Mouse (Mus musculus) spleen, adult 18-20 months (tissue): ENCODE measurements around the gene Jchain.
"Not testable (repeated sequence)": the region's sequence is repeated elsewhere in the genome, so short reads cannot be mapped to it uniquely, and the experiment has no call there.

ENCODE experiments used
- DNase-seq, 2 experiments: peaks; one replicate each; pipeline ENCODE4 v3.0.0; 2022; ENCODE audit warnings: mixed read lengths in 2 of 2

Gene Jchain

DNA sequence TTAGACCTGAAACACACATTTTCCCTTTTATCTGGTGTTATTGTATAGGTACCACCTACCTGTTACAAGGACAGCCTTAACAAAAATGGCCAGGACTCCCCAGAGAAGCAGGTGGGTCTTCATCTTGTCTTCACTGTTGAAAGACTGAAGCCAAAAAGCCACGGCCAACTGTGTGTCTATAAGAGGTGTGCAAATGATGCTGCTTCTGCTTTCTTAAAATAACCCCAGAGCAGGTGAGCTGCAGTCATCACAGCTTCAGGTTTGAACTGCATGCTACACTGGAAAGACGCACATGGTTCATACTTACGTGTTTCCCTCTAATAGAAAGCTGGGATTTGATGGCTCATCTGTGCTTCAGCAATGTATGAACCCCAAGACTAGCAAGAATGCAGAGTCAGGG, at the start of gene Jchain:
TSS of gene Jchain (minus strand) at position 235 of the 400 bp plus-strand sequence.
- no peak for DNase-seq

DNA sequence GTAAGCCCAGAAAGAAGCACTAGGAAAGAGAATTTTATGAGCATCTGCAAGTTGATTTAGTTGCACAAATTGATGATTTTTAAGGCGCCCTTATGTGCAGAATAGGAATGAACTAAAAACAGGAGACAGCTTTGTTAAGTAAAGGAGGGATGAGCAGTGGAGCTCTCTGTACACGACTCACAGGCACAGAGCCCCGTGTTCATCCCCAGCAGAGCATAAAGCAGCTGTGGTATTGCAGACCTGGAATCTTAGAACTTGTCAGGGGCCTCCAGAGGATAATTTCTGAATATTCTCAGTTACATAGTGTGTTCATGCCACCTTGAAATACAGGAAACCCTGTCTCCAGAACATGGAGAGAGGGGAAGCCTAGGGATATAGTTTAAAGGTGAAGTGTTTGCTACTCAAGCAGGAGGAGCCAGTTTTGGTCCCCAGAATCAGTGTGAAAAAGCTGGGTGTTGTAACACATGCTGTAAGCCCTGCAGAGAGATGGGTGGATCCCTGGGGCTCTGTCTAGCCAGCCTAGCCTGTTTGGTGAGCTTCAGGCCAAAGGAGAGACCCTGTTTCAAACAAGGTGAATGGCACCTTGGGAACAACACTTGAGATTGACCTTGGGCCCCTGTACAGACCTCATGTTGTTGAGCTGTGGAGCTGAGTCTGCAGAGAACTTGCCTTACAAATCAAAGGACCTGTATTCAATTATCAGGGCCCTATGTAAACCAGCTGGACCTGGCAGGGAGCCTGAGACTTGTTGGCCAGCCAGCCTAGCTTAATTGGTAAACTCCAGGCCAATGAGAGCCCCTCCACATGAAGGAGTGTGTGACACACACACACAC, 48.0 kb upstream of the Jchain start:
- no peak for DNase-seq

DNA sequence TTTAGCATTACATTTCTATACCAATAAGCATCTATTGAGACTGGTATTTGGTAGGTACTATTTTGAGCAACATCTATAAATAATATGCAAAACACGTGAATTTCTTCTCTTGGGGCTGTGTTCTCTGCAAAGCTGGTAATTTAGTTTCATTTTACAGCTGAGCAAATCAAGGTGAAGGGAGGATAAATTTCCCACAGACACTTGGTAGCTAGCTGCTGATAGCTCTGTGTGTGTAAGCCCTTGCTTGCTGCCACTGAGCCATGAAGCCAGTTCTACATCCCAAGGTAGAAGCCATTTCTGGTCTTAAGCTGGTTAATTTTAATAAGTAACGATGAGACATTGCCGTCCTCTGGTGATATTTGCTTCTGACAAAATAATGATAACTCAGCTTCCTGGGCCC, 47.1 kb upstream of the Jchain start:
- no peak for DNase-seq

DNA sequence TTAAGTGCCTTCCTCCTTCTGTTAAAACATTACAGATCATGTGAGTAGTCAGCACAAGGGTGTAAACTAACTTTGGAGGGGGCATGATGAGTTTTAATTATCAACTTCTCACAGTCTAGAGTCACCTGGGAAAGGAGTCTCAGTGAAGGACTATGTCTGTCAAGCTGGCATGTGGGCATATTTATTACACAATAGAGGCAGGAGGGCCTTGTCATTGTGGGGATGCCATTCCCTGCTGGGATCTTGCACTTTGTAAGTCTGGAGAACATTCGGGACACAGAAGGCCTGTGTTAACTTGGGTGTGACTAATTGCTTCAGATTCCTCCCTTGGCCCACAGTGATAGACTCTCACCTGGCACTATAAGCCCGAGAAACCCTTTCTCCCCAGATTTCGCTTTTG, 41.9 kb upstream of the Jchain start:
- DNase-seq = no peak

DNA sequence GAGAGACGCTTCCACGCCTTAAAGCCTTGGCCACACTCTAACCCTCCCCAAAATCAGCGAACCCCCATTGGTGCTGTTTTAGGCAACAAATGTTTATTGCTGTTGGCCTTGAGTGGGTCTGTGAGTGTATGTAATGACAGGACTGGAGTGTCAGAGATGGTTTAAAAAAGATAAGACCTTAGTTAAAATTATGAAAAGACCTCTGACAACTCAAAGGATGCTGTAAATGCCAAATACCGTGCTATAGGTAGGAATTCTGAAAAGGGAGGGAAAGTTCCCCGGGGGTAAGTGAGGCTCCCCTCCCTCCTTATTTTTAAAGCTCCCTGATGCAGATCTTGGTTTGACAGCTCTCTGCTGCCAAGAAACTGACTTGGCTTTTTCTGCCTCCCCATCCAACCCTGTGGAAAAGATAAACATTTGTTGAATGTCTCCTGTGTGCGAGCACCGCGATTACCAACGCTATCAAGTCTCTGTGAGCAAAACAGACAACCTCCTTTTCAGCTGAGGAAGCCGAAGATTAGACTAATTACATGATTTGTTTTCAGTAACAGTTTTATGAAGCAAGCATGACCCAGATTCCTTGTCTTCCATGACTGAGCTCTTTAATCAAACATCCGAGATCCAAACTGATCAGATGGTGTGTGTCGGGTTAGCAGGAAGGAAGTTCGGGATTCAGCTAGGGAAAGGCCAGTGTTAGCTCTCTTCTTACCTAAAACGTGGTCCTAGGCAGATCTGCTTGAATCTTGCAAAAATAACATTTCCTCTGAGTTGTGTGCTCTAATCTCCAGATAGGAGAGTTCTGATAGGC, 38.5 kb upstream of the Jchain start:
- no peak for DNase-seq

DNA sequence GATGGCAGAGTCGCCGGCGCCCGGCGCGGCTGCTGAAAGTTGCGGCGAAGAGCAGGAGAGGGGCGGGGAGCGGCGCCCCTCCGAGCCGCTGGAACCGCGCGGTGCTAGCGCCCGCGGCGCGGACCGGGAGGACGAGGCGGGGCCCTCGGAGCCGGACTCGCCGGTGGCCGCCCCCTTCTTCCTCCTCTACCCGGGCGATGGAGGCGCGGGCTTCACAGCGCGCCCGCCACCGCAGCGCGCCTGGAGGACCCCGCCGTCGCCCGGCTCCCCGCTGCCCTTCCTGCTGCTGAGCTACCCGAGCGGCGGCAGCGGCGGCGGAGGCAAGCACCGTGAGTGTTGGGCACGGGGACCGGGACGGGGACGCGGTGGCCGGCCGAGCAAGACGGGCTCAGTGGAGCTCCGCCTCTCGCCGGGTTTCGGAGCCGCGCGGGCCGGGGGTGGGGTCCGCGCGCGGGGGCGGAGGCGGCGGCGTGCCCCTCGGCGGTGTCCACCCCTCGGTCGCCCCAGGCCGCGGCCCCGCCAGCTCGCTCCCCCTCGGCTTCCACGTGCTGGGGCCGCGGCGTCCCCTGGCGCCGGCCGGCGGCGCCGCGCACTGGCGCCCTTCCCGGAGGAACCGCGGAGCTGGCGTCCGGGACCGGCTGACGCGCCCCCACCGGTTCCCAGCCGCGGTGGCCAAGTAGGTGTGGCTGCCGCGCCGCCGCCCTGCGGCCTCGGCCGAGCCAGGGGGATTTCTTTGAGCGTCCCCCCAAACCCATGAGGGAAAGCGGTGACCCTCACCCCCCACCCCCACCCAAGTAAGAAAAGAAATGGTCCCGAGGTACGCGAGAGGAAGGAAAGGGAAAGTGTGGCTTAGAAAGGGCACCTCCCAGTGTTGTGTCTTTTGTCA, 37.7 kb upstream of the Jchain start:
- peak; percentile 51 to 59 for DNase-seq

DNA sequence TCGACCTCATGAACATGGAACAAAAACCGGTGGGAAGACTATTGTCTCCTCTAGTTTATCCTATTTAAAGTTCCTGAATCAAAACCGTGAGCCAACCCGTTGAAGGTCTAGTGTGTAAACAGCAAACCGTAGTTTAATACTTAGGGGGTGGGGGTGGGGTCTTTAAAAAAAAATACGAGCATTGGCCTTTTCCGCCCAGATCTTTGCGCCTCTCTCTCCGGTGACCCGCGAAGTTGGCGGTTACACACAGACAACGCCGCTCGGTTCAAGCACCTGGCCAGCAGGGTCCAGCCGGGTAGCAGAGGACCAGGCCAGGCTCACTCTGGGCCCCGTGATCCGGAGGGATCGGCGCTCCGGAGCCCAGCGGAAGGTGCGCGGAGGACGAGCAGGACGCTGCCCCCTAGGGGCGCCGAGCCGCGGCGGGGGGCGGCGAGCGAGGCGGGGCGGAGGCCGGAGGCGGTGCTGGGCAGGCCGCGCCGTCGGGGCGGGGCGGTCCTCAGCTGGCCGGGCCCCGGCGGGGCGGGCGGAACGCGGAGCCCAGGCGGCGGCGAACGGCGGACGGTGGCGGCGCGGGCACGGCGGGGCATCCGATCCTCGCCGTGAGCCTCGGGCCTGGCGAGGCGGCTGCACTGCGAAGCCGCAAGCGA, 36.9 kb upstream of the Jchain start, which contains the start of gene Rufy3:
TSS of gene Rufy3 (plus strand) at position 540 of the 647 bp plus-strand sequence.
- DNase-seq = peak; percentile 81 to 92

DNA sequence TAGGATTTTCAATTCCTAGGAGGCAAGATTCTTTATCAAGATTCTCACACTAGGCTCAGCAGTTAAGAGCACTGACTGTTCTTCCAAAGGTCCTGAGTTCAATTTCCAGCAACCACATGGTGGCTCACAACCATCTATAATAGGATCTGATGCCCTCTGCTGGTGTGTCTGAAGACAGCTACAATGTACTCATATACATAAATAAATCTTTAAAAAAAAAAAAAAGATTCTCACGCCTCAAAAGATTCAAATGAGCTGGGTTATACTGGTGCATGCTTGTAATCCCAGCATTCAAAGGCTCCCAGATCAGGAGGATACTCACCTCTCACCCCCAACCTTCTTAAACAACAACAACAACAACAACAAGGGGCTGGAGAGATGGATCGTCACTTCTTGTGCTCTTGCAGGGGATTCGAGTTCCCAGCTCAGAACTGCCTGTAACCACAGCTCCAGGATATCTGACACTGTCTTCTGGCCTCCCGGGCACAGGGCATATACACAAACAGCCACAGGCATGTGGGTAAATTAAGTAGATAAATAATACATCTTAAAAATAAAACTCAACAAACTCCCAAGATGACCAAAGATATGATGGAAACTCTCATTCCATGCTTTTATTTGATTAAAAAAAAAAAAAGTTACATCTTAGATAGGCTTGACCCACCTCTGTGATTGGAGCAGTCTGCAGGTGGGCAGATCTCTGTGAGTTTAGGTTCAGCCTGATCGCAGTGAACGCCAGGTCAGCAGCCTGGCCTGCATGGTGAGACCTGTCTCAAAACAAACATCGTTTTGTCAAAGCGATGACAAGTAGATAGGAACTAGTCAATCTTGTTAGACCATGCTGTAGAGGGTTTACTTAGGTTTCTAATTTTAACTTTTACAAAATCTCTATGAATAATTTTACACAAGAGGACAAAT, 35.4 kb upstream of the Jchain start:
- no peak for DNase-seq

DNA sequence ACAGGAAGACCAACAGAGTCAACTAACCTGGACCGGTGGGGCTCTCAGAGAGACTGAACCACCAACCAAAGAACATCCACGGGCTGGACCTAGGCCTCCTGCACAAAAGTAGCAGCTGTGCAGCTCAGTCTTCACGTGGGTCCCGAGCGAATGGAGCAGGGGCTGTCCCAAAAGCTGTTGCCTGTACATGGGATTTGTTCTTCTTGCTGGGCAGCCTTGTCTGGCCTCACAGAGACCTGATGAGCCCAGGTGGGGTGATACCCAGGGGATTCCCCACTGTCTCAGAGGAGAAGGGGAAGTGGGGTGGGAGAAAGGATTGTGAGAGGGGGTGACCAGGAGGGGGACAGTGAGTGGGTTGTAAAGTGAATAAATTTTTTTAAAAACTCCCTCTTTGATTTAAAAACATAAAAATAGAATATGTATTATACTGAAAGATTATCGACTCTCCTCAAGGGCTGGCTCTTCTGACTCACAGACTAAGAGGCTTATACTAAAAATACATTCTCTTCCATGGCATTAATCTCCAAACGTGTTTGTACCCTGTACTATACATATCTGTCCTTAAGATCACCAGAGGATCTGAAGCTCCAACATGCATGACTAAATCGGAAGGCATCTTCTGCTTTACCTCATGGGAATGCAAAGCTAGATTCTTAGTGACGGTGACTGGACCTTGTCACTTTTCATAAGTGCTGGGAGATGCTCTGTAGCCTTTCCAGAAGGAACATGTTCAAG, 33.6 kb upstream of the Jchain start:
- DNase-seq = no peak

DNA sequence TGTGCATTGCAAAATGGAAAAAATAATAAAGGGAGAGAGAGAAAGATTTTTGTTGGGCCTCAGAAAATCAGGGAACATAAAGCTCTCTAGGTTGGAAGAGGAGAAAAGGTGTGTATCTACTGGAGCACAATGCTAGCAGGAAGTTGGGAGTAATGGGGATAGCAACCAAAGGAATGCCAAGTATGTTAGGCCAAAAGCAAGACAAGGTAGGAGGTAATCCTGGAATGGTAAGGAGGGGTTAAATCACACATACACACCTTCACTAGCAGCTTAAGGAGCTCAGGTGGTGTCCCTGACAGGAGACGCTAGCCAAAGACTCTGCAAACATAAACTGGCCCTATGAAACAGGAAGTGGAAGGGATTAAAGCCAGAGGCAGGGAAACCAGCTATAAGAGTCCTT, 31.3 kb upstream of the Jchain start:
- DNase-seq = no peak

DNA sequence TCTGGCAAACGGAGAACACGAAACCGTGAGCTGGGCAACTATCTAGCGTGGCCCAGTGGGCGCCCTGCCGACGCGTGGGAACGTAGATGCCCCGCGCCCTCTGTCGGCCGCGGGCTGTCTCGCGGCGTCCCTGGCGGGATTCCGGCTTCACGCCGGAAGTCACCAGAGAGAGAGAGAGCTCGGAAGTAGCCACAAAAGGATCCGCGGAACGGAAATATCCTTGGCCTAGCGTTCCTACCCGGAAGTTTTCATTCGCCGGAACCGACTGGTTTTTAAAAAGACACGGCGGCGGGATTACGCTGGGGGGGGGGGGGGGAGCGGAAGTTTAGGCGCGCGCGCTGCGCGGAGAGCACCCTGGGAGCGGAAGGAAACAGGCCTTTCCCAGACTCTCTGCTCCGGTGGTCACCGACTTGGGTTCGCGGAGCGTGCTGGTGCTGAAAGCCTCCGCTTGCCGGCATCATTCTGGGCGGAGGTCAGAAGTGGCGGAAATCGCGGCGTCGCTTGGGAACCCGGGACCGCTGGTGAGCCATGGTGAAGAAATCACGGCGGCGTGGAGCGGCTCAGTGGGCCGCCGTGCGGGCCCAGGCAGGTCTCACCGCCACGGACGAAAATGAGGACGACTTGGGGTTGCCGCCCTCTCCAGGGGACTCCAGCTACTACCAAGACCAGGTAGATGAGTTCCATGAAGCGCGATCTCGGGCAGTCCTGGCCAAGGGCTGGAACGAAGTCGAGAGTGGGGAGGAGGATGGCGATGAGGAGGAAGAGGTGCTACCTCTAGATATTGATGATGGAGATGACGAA, 26.6 kb upstream of the Jchain start, which contains the start of gene Utp3:
TSS of gene Utp3 (plus strand) at position 377 of the 801 bp plus-strand sequence.
- DNase-seq = peak; percentile 87 to 90

DNA sequence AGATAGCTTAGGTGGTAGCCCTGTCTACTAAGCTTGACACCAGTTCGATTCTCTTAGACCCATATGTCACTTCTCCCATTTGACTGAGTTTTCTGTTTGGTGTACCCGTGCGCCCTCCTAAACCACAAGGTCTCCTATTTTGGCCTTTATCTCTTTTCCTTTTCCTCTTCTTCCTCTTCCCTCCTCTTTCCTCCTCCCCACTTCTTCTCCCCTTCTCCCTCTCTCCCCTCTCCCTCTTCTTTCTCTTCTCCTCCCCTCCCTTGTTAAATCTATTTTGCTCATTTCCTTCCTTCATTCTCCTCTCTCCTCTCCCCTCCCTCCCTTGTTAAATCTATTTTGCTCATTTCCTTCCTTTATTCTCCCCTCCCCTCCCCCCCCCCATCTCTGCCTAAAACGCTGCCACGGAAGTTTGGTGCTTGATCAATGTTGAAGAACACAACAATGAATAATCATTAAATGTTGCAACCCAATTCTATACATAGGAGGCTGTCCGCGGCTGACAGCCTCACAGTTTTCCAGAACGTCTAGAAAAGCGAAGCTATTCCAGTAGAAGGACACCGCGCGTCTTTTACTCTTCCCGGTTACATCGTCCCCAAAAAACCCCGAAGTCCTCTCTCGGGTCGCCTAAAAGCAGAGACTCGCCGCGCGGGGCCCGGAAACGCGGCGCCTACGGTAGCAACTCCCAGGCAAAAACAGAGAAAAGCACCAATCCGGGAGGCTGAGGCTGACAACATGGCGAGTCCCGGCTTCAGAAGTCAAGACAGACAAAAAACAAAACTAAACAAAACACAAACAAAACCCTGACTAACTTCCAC, 25.8 kb upstream of the Jchain start:
- DNase-seq = no peak

DNA sequence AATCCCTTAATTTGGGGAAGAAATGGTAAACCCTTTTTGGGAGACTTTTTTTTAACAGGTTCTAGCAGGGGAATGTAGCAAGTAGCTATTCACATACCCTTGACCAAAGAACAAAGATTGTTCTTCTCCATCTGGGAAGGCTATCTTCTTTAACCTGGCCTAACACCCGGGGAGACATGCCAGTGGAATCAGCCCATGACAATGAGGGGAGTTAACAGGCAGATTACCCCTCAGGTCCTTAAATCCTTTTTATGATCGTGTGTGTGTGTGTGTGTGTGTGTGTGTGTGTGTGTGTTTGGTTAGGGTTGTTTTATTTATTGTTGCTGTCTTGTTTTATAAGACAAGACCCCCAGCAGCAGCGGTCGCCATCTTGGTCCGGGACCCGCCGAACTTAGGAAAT, 17.8 kb upstream of the Jchain start:
- DNase-seq = no peak

DNA sequence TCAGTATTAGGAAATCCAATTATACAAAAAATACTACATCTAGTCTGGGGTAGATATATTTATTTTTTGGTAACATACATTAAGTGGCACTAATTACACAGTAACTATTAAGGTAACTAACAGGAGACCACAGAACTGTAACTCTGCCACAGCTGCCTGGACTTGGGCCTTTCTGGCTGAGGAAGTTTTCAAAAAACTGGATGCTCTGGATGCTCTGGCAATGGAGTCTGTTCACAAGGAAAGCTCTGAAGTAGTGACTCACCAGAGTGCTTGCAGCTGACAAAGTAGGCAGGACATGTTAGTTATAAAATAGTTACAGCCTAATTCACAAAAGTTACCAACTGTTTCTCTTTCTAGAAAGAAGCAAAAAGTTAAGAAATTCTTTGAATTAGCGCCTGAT, 16.7 kb upstream of the Jchain start:
- DNase-seq = not testable (repeated sequence)

DNA sequence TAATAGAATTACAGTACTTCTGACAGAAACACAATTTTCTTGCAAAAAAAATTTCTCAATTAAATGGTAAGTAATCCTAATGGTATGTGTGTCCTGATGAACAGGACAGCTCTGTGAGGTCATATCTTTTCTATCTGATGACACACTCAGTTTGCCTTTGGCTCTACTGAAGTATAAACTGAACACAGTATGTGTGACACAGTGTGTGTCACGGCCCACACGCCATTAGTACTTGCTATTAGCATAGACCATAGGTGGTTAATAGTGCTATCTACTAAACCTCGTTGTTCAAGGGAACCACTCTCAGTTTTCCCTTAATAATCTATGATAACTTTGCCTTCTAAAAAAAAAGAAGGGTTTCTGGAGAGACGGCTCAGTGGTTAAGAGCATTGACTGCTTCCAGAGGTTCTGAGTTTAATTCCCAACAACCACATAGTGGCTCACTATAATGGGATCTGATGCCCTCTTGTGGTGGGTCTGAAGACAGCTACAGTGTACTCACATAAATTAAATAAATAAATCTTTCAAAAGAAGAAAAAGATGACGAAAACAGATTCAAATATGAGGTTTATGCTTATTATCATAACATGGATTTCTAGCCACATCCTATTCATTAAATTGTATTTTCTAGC, 15.1 kb upstream of the Jchain start:
- DNase-seq = no peak

DNA sequence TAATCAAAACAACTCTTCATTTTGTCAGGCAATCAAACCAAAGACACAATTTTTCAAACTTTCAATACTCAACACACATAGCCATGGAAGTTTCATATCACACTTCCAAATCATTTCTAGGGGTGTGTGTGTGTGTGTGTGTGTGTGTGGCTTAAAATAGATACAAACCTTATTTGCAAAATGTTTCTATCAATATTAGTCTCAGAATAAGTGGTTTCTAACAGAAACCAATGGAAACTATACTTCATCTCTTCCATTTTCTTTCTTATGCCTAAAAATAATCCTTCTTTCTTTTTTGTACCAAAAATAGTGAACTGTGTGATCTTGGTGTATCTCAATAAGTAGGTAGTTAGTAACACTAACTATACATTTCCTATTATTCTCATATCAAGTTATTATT, 13.2 kb upstream of the Jchain start:
- DNase-seq = no peak

DNA sequence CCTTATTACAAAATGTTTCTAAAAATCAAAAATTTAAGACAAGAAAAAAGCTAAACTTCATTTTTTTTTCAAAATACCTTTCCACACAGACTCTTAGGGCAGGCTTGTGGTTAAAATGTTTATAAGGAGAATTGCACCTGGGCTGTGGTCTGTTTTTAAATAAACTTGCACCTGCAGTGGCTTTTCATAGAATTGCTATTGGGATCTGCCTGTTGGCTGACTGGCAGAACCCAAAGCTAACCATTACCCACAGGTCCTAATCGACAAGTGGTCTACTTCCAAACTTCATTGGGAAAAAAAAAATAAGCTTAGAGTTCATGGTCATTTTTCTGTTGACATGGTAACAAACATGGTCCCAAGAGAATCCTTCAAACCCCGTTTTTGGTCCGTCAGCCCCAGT, 7.0 kb upstream of the Jchain start:
- DNase-seq = no peak

DNA sequence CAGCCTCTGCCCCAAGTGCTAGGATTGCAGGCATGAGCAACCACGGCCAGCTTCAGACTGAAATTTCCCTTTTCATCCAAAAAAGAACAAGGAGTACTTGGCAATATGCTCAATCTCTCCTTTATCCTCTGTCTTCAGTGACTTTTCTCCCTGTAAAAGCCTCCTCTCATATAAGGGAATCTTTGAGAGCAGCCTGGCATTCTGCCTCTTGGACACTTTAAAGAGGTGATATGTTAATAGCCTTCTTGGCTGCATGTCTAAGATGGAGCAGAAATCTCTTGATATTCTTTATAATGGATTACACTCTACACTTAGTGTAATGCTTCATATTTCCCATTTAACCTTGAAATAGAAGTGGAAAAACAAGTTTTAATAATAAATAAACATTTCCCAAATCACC, 3.2 kb upstream of the Jchain start:
- no peak for DNase-seq
